Mouse (Mus musculus) bone marrow, adult 2 months (tissue): ENCODE results near the gene Slc38a3. TPM values are rescaled to one million over a fixed set of nuclear protein-coding genes. Genes with fewer than 3 reads are reported as not detected.

Source experiments
- H3K27ac ChIP-seq: fragments of 200-500 bp; 2 replicates; pipeline ENCODE4 v1.5.1; 2012; ENCODE audit warnings: low read depth, mild to moderate bottlenecking, control low read depth, inconsistent platforms, low read length; ENCODE audit not compliant: control insufficient read depth, poor library complexity, insufficient read depth
- H3K4me1 ChIP-seq: fragments of 200-500 bp; 2 replicates; pipeline ENCODE4 v1.6.1; 2011; ENCODE audit warnings: low read length; ENCODE audit not compliant: control insufficient read depth, insufficient read depth
- H3K4me3 ChIP-seq: fragments of 200-500 bp; replicated peaks from 2 replicates; pipeline ENCODE3; 2011; ENCODE audit warnings: mild to moderate bottlenecking, low read depth, low read length, control low read depth; ENCODE audit not compliant: control insufficient read depth
- CTCF ChIP-seq: fragments of 200-500 bp; IDR thresholded peaks from 2 replicates; pipeline ENCODE4 v1.5.1; 2011; ENCODE audit warnings: low read length, control low read depth; ENCODE audit not compliant: control insufficient read depth, insufficient read depth
- POLR2A ChIP-seq: fragments of 200-500 bp; IDR thresholded peaks from 2 replicates; pipeline ENCODE4 v1.6.1; 2011; ENCODE audit warnings: low read depth, mild to moderate bottlenecking, control low read depth, low read length, borderline replicate concordance; ENCODE audit not compliant: control insufficient read depth
- WGBS: fragments of 180-500 bp; shearing (Covaris S2); methylation state at CpG from one replicate; pipeline ENCODE4 v1.1.7; 2018; 5-methylcytosine and 5-hydroxymethylcytosine counted together
- polyA plus RNA-seq: library from polyadenylated mRNA; stranded (reverse); fragments of >200 nt; gene quantifications from 2 replicates; pipeline ENCODE4 v1.2.4, GENCODE M21; 2011; ENCODE audit warnings: low replicate concordance; ENCODE audit not compliant: missing spikeins, insufficient read depth, insufficient read length

The Slc38a3 gene
- polyA plus RNA-seq, 1 experiment = 4.7 TPM

- H3K4me3 ChIP-seq = no peak overlapping the region
- 72% methylated on average over 2 of the region's 2 CpGs for WGBS
- TF ChIP-seq POLR2A (no peak), CTCF (no peak)
- H3K27ac ChIP-seq = no peak overlapping the region
- no peaks in the 10 kb centered on the region for H3K4me1 ChIP-seq
Observed at GRCm38 (mm10) chr9:107653474-107653873, 15.9 kb downstream of the Slc38a3 start.

- Histone ChIP-seq H3K4me1 (no peaks in the 10 kb centered on the region), H3K27ac (no peak overlapping the region), H3K4me3 (no peak overlapping the region)
- WGBS = 56% methylated on average over 12 of the region's 12 CpGs
- no peak for TF ChIP-seq POLR2A
- TF ChIP-seq CTCF = no peak
Observed at GRCm38 (mm10) chr9:107650708-107651481, 18.4 kb downstream of the Slc38a3 start.

GRCm38 (mm10) chr9:107650225-107650624 is 19.1 kb downstream of the Slc38a3 start:
- H3K4me1 ChIP-seq = no peaks in the 10 kb centered on the region
- TF ChIP-seq CTCF = no peak
- TF ChIP-seq POLR2A = no peak

GRCm38 (mm10) chr9:107648767-107649166 is 20.6 kb downstream of the Slc38a3 start:
- no peak for TF ChIP-seq POLR2A
- no peak for TF ChIP-seq CTCF
- no peaks in the 10 kb centered on the region for H3K4me1 ChIP-seq
- H3K4me3 ChIP-seq = no peak overlapping the region
- H3K27ac ChIP-seq = no peak overlapping the region
- 68% methylated on average over 3 of the region's 3 CpGs for WGBS

More at GRCm38 (mm10) chr9:107650225-107650624, 19.1 kb downstream of the Slc38a3 start:
- Histone ChIP-seq H3K27ac (no peak overlapping the region), H3K4me3 (no peak overlapping the region)
- 85% methylated on average over 7 of the region's 7 CpGs for WGBS

GRCm38 (mm10) chr9:107646975-107647374 is 22.4 kb downstream of the Slc38a3 start:
- Histone ChIP-seq H3K4me3 (no peak overlapping the region), H3K4me1 (no peaks in the 10 kb centered on the region), H3K27ac (no peak overlapping the region)
- TF ChIP-seq CTCF = no peak
- no peak for TF ChIP-seq POLR2A
- 80% methylated on average over 6 of the region's 6 CpGs for WGBS

- Histone ChIP-seq H3K27ac (no peak overlapping the region), H3K4me3 (no peak overlapping the region), H3K4me1 (peaks cover 3% of the 10 kb centered on the region; the same call in 1 of the 2 replicates)
- WGBS = 13% methylated on average over 5 of the region's 5 CpGs
- no peak for TF ChIP-seq POLR2A
- peak; percentile 93 for TF ChIP-seq CTCF
Observed at GRCm38 (mm10) chr9:107645577-107645976, 23.8 kb downstream of the Slc38a3 start.

- TF ChIP-seq POLR2A = no peak
- Histone ChIP-seq H3K4me3 (no peak overlapping the region), H3K4me1 (peaks cover 3% of the 10 kb centered on the region; the same call in 1 of the 2 replicates), H3K27ac (no peak overlapping the region)
- WGBS = 30% methylated on average over 7 of the region's 7 CpGs
Observed at GRCm38 (mm10) chr9:107645153-107645510, 24.2 kb downstream of the Slc38a3 start.

- Histone ChIP-seq H3K4me3 (peak overlapping the region; percentile 52), H3K27ac (peak overlapping the region; percentile 8), H3K4me1 (peaks cover 3% of the 10 kb centered on the region; the same call in 1 of the 2 replicates)
- TF ChIP-seq CTCF (peak; percentile 96), POLR2A (peak; percentile 62; the same call in 1 of the 2 replicates)
- WGBS = 2% methylated on average over 35 of the region's 35 CpGs
Observed at GRCm38 (mm10) chr9:107644495-107645152, 24.7 kb downstream of the Slc38a3 start.
